Mouse (Mus musculus) megakaryocyte, embryonic 14.5 days (primary cell): ENCODE data around the gene Fastk. TPM values are rescaled to one million over a fixed set of nuclear protein-coding genes. Genes with fewer than 3 reads are reported as not detected.

Experiments
- H3K27me3 ChIP-seq: replicated peaks from 2 replicates; pipeline ENCODE3; 2012; ENCODE audit warnings: inconsistent platforms
- H3K36me3 ChIP-seq: replicated peaks from 2 replicates; pipeline ENCODE3; 2012; ENCODE audit warnings: low read length, inconsistent platforms, mixed read lengths
- H3K4me1 ChIP-seq: 2 replicates; pipeline ENCODE4 v1.6.1; 2012; ENCODE audit warnings: inconsistent platforms
- H3K4me3 ChIP-seq: replicated peaks from 2 replicates; pipeline ENCODE3; 2012; ENCODE audit warnings: moderate library complexity, mild to moderate bottlenecking, inconsistent platforms
- H3K9me3 ChIP-seq: 2 replicates; pipeline ENCODE4 v1.6.1; 2012; ENCODE audit warnings: inconsistent platforms
- FLI1 ChIP-seq: IDR thresholded peaks from 2 replicates; pipeline ENCODE4 v1.6.1; 2012; ENCODE audit warnings: low read length, inconsistent platforms, mixed read lengths
- GATA1 ChIP-seq: IDR thresholded peaks from 3 replicates; pipeline ENCODE4 v1.6.1; 2012; ENCODE audit warnings: mixed read lengths, low read length, inconsistent platforms, borderline replicate concordance
- polyA plus RNA-seq: library from polyadenylated mRNA; stranded (reverse); fragments of >175 nt; gene quantifications from 2 replicates; pipeline ENCODE4 v1.2.3, GENCODE M21; 2012; ENCODE audit warnings: low replicate concordance; ENCODE audit not compliant: insufficient read depth

The Fastk gene
- polyA plus RNA-seq, 1 experiment = 216 TPM

DNA sequence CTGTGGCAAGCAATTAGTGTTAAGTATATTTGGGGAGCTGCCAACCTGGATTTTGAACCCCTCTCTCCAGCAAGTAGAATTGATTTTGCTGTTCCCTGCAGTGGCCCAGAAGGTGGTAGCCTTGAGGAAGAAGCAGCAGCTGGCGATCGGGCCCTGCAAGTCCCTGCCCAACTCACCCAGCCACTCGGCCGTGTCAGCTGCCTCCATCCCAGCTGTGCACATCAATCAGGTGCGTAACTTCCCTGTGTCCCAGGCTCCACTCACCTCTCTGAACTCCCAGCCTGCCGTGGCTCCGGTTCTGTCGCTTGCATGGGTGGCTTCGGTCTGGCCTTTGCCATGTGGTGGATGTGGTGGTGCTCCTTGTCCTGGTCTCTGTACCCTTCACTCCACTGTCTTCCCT, 32.8 kb upstream of the Fastk start:
- Histone ChIP-seq H3K27me3 (peaks cover 35% of the 10 kb centered on the region), H3K9me3 (peaks cover 8% of the 10 kb centered on the region), H3K4me1 (peaks cover 29% of the 10 kb centered on the region), H3K4me3 (no peak overlapping the region), H3K36me3 (peaks cover 97% of the 10 kb centered on the region)
- TF ChIP-seq FLI1 (no peak), GATA1 (no peak)

DNA sequence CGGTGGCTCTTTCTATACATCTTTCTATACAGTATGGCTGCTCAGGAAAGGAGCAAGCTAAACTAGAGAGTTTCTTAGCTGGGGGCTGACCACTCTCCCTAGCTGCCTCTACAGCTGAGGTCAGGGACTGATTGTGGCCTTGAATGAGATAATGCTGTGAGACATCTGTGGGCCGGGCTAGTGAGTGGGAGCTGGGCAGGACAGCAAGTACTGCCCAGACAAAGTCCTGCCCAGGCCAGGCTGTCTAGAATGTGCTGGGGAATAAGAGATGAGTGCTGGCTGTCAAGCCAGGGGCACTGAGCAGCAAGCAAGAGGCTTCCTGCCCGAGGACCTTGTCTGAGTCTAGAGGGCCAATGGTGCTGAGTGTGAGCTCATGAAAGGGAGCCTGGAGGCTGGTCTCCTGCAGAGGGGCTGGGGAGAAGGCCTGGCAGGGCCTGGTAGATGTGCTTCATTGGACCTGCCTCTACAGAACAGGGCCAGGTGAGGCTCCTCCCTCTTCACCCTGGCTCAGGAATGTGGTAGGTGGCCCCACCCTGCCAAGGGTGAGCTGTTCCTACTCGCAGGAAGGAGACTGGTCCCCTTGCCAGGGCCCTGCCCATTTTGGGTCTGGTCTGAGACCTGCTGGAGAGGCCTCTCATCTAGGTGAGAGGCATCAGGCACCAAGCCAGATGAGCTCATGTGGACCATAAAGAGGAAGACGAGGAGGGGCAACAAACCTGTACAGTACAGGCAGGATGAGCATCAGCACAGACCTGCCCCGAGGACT, 30.6 kb upstream of the Fastk start:
- Histone ChIP-seq H3K36me3 (peaks cover 87% of the 10 kb centered on the region), H3K4me1 (peaks cover 37% of the 10 kb centered on the region), H3K27me3 (peaks cover 44% of the 10 kb centered on the region)

DNA sequence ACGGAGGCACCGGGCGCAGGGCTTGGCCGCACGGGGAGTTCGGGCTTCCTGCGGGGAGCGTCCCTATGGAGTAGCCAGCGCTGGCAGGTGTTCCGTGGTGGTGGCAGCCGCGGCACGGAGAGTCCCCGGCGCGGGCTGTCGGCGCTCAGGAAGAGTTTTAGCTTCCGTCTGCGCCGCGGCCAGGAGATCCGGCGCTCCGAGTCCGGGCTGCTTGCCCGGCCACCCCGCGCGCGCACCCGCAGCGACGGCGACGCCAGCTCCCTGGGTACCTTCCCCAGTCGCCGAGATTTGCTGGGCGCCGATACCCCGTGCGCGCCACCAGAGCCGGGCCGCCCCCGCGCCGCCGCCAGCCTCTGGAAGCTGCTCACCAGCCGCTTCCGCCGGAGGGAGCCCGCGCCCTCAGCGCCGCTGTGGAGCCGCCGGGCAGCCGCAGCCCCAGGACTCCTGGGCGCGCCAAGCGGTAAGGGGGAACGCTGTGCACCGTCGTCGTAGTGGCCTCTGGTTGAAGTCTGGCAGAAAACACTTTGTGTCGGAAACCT, 29.7 kb upstream of the Fastk start:
- TF ChIP-seq GATA1 (no peak), FLI1 (no peak)
- Histone ChIP-seq H3K4me3 (peak overlapping the region; percentile 76), H3K36me3 (peaks cover 78% of the 10 kb centered on the region)

More for the DNA sequence above, 30.6 kb upstream of the Fastk start:
- Histone ChIP-seq H3K4me3 (no peak overlapping the region), H3K9me3 (peaks cover 8% of the 10 kb centered on the region)
- no peak for TF ChIP-seq GATA1
- TF ChIP-seq FLI1 = no peak

DNA sequence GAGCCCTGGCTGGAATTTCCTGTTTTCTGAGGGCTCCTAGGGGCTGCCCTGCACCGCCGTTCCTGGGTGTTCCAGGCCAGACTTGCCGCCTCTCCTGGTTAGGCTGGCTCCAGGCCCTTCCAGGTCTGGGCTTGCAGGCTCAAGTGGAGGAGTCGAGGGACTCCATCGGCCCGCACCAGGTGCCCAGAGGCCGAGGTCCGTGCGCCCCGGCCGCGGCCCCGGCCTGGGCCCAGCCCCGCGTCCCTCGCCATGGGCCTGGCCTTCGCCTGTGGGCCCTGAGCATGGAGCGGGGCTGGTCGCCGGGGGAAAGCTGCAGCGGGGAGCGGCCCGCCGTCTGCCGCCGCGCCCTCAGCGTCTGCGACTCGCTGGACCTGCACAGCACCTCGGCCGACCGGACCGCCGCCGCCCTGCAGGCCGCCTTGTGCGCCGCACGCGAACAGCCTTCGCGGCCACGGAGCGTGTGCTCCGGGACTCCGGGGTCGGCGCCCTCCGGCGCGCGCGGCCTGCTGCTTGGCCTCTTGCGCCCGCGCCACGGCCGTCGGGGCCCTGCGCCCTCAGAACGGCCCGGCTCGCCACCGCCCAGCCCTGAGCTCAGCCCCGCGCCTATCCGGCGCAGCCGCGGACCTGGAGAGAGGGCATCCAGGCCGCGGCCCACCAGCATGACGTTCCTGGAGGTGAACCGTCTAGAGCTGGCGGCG, 29.1 kb upstream of the Fastk start:
- H3K4me3 ChIP-seq = peak overlapping the region; percentile 76
- H3K4me1 ChIP-seq = peaks cover 51% of the 10 kb centered on the region
- TF ChIP-seq GATA1 (no peak), FLI1 (no peak)
- peaks cover 44% of the 10 kb centered on the region for H3K27me3 ChIP-seq
- peaks cover 72% of the 10 kb centered on the region for H3K36me3 ChIP-seq
- H3K9me3 ChIP-seq = peaks cover 8% of the 10 kb centered on the region

More for the DNA sequence above, 29.7 kb upstream of the Fastk start:
- Histone ChIP-seq H3K27me3 (peaks cover 44% of the 10 kb centered on the region), H3K4me1 (peaks cover 45% of the 10 kb centered on the region), H3K9me3 (peaks cover 8% of the 10 kb centered on the region)

DNA sequence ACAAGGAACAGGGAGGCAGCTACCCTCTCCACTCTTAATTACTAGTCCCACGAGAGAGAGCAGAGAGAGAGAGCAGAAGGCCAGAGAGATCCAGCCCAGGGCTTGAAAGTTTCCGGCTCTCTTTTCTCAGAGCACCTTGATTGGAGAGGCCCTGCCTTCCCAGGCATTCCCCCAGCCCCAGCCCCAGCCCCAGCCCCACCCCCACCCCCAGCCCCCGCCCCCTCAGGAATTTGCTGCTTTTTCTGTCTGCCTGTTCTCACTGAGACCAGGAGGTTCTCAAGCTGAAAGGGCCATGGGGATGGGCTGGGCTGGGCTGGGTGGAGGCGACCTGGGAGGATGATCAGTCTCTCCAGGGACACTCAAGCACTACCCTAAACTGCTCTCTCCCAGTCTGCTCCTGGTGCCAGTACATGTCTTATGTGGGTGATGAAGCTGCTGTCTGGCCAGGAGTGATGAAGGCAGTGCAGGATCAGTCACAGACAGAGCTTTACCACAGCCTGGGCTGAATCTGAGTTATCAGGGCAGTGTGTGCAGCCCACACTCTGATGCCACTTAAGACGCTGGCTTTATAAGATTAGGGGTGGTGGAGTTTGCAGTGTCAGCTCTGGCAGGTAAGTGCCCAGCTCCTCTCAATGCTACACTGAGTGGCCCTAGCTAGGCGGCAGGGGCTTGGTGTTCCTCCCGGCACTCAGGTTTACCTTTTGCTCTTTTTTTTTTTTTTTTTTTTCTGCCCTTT, 28.0 kb upstream of the Fastk start:
- Histone ChIP-seq H3K36me3 (peaks cover 64% of the 10 kb centered on the region), H3K4me1 (peaks cover 55% of the 10 kb centered on the region), H3K4me3 (no peak overlapping the region), H3K27me3 (peaks cover 43% of the 10 kb centered on the region), H3K9me3 (peaks cover 8% of the 10 kb centered on the region)
- TF ChIP-seq FLI1 (no peak), GATA1 (no peak)

DNA sequence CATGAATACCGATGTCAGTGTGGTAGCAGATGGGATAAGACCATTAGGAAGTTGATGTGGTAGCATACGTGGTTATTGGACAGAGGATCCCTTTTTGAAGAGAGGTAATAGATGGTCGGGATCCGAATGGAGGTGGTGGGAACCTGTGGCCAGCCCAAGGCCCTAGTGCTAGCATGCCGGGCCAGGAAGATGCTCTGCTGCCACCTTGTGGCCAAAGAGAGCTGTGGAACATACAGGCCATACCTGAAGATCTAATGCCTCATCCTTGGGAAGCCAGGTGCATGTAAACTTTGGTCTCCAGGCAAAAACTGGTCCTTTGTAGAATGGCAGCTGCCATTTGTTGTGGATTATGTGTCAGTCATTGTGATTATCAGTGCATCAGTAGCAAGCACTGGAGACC, 25.5 kb upstream of the Fastk start:
- peaks cover 53% of the 10 kb centered on the region for H3K36me3 ChIP-seq
- peaks cover 8% of the 10 kb centered on the region for H3K9me3 ChIP-seq
- peaks cover 37% of the 10 kb centered on the region for H3K27me3 ChIP-seq
- TF ChIP-seq GATA1 (no peak), FLI1 (no peak)
- H3K4me3 ChIP-seq = no peak overlapping the region
- H3K4me1 ChIP-seq = peaks cover 62% of the 10 kb centered on the region

DNA sequence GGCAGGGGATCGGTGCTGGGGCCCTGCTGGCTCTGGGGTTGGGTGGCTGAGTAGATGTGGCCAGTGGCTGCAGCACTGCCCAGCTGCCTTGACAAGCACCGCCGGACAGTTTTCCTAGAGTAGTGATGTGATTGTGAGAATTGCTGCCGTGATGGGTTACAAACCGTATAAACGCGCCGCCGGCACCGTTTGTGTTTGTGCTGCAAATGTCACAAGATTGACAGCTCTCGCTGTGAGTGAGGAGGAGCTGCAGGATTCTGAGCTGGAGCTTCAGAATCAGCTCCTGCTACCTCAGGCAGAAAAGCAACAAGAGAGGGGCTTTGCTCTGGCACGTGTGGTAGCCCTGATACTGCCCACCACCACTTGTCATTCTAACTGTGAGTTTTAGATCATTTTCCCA, 21.7 kb upstream of the Fastk start:
- Histone ChIP-seq H3K27me3 (peaks cover 5% of the 10 kb centered on the region), H3K4me3 (peak overlapping the region; percentile 29), H3K36me3 (peaks cover 38% of the 10 kb centered on the region), H3K9me3 (no peaks in the 10 kb centered on the region), H3K4me1 (peaks cover 71% of the 10 kb centered on the region)
- TF ChIP-seq FLI1 (no peak), GATA1 (no peak)

DNA sequence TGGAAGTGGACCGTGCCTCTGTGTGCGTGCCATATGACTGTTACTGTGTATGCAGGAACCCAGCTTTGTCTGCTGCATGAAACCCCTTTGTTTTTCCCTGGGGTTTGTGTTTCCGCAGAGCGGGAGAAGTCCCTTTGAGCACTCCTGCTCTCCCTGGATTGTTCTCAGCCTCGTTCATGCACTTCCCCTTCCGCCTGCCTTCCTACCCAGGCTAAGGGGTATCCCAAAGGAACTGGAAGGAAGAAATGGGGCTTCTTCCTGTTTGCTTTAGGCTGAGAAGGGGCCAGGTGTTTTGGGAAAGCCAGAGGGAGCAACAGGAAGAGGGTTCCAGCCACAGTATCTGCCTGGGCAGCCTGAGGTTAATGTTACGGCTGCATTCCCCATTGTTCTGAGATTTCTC, 10.5 kb upstream of the Fastk start:
- no peaks in the 10 kb centered on the region for H3K9me3 ChIP-seq
- no peak overlapping the region for H3K4me3 ChIP-seq
- H3K36me3 ChIP-seq = peaks cover 44% of the 10 kb centered on the region
- TF ChIP-seq FLI1 (no peak), GATA1 (no peak)
- peaks cover 54% of the 10 kb centered on the region for H3K4me1 ChIP-seq
- H3K27me3 ChIP-seq = no peaks in the 10 kb centered on the region

DNA sequence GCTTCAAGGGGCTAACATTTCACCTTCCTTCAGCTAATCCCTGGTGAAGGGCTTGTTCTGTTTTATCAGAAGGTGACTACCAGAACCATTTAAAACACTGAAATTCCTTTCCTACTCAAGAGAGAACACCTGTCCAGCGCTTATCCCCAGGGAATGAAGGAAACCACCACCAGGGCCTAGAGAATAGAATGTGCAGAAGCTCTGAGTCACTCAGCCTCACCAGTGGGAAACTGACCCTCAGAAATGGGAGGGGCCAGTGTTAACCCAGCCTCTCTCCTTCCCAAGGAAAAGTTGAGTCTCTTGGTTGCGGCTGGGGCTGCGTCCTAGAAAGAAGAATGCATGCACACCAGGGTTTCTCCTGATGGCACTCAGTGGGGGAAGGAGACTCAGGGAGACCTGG, 10.0 kb upstream of the Fastk start:
- no peak for TF ChIP-seq GATA1
- TF ChIP-seq FLI1 = no peak
- peaks cover 40% of the 10 kb centered on the region for H3K36me3 ChIP-seq
- peaks cover 54% of the 10 kb centered on the region for H3K4me1 ChIP-seq
- H3K27me3 ChIP-seq = no peaks in the 10 kb centered on the region
- peak overlapping the region; percentile 33 for H3K4me3 ChIP-seq
- H3K9me3 ChIP-seq = no peaks in the 10 kb centered on the region

DNA sequence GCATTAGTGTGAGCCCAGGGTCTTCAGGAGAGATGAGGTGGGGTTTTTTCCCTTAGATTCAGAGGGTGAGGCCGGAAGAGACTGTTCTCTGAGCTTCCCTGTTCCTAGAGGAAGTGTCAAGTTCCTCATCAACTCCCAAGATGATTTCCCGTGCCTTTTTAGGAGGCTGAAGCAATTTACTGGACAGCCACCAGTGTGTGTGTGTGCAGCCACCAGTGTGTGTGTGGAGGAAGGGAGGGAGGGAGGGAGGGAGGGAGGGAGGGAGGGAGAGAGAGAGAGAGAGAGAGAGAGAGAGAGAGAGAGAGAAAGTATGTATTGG, 8.9 kb upstream of the Fastk start:
- Histone ChIP-seq H3K36me3 (peaks cover 34% of the 10 kb centered on the region), H3K9me3 (no peaks in the 10 kb centered on the region), H3K27me3 (no peaks in the 10 kb centered on the region), H3K4me3 (peak overlapping the region; percentile 99), H3K4me1 (peaks cover 51% of the 10 kb centered on the region)
- TF ChIP-seq FLI1 (no peak), GATA1 (no peak)
